Mouse (Mus musculus) c-Kit-negative CD71-positive TER-119-positive erythroid progenitor cells, embryonic 14.5 days (primary cell): ENCODE data around the gene Ptprg.
"Not testable (repeated sequence)": the region's sequence is repeated elsewhere in the genome, so short reads cannot be mapped to it uniquely, and the experiment has no call there.

Experiments used
- DNase-seq: peaks from one replicate; pipeline ENCODE4 v3.0.0-alpha.2; 2013; ENCODE audit warnings: low read depth, low spot score

Ptprg gene

DNA sequence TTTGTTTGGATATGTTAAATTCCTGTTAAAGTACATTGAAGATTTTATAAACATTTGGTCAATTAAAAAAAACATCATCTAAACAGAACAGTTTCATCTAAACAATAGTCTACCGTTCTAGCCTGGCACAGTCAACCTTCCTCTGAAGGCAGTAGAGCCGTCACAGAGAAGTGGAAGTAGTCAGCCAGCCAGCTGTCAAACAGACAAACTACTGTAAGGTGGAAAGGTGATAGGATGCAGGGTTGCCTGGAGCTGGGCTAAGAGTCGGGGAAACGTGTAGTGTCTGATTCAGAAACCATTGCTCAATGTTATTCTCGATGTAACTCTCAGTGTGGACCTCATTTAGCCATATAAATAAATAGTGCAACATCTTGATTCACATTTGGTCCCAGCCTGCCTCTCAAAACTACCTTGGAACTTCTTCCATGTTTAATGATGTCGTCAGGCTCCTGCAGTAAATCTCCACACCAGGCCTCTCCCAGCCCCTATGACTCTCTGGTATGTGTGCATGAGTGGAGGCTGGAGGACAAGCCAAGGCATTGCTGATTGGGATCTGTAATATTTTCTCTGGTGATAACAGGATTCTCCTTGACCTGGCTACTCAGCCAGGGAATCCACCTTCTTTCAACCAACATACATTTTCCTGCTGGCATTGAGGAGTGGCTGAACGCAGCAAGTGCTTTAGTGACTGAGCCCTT, 178.0 kb downstream of the Ptprg start:
- no peak for DNase-seq

DNA sequence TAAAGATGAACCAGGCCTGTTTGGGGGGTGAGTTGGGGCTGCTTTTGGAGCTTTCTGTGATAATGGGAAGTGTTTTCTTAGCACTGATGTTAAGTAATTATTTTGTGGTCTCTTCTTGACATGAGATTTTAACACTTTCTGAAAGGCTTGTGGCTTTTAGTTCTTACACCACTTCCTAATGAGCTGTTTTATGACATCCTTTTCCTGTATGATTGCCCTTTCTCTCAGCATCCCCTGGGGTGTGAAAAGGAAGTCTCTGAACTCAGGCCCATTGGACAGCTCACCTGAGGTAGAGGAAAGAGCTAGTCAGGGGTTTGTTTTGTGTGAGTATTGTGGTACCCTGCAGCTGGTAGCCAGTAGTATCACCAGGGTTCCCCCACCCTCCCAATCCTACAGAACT, 179.0 kb downstream of the Ptprg start:
- no peak for DNase-seq

DNA sequence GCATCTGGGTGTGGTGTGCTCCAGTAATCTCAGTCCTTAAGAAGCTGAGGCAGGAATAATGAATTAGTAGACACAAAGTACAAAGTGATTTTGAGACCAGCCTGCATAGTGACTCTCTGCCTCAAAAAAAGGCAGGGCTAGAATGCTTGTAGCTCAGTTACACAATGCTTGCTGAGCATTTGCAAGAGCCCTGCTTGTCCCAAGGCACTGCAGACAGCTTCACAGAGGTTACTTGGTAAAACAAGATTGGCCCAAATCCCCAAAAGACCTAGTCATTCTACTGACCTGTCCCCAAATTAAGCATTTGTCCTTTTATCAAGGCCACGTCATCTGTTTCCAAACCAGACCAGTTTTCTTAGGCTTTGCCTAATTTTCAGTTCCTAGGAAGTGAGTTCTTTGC, 190.4 kb downstream of the Ptprg start:
- no peak for DNase-seq

- DNase-seq, result no peak
These were observed 199.3 kb downstream of the Ptprg start for GRCm38 (mm10) chr14:11752678-11753077.

- no peak for DNase-seq
These were observed 201.3 kb downstream of the Ptprg start for GRCm38 (mm10) chr14:11754656-11755055.

- no peak for DNase-seq
These were observed 204.9 kb downstream of the Ptprg start for GRCm38 (mm10) chr14:11758185-11758584.

- DNase-seq, result no peak
These were observed 206.0 kb downstream of the Ptprg start for GRCm38 (mm10) chr14:11759356-11759755.

GRCm38 (mm10) chr14:11762995-11763394, 209.7 kb downstream of the Ptprg start:
- no peak for DNase-seq

GRCm38 (mm10) chr14:11772736-11773135, 219.4 kb downstream of the Ptprg start:
- DNase-seq, result no peak

GRCm38 (mm10) chr14:11774476-11775037, 221.2 kb downstream of the Ptprg start:
- no peak for DNase-seq

DNA sequence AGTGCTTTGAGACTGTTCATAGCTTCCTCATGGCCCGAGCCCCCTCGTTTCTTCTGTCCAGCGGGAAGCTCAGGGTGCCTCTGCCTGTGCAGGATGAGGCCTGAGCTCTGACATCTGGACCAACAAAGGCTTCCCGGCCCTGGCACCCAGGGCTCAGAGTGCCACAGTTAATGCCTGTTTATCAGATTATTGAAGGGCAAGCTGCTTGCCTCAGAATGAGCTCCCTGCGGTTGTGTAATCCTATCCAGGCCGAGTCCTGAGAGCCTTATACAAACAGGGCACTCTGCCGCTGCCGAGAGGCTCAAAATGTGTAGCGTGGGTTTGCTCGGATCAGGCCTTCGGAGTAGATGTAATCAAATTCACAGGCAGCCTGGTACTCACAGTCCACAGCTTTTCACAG, 221.9 kb downstream of the Ptprg start:
- no peak for DNase-seq

GRCm38 (mm10) chr14:11775951-11776495, 222.7 kb downstream of the Ptprg start:
- DNase-seq, result no peak

DNA sequence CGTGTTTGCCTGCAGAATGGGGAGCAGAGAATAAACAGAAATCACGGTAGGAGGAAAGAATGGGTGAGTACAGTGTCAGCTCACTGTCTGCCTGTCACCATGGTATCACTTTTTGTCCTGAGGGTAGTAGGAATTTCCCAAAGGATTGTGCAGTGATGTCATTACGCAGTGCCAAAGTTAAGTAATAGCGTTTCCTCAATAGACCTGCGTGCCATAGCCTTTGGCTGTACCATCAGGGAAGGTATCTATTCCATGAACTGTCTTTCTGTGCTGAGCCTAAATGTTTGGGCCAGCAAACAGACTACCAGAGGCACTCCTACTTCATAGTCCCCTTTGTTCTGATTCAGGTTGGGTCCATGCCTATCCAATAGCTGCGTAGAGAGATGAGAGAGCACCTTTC, 223.2 kb downstream of the Ptprg start:
- no peak for DNase-seq

DNA sequence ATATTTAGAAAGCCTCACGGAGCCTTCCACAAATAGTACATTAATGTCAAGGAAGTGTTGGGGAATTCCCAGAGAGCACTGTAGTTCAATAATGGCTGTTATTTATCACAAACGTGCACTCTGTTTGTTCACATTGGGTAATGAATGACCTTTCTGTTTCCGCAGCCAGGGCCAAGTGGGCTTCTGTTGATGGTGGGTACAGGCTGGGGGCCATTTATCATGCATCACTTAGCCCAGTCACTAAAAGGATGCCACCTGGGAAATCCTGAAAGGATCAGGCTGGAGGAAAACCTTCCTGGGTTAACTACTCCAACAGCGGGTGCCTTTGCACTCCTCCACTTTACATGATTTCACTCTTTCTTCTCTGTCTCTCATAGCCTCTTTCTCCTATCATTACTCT, 237.9 kb downstream of the Ptprg start:
- no peak for DNase-seq

DNA sequence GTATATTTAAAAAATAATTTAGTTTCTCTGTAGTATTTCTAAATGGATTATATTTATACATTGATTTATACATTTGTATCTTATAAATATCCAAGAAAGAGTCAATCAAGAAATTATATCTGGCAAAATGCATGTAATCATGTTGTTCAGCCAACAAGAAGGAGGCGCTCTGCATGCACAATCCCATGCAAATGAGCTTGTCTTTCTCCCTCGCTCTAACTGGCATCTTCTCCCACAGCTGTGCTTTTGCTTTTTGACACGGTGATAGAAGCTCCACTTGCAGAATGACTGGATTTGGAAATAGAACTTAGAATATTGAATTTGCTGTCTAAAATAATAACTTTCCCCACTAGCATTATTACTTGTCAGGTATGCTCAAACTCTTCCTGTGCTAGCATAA, 240.5 kb downstream of the Ptprg start:
- no peak for DNase-seq

- no peak for DNase-seq
These were observed 249.2 kb downstream of the Ptprg start for GRCm38 (mm10) chr14:11802355-11803035.

DNA sequence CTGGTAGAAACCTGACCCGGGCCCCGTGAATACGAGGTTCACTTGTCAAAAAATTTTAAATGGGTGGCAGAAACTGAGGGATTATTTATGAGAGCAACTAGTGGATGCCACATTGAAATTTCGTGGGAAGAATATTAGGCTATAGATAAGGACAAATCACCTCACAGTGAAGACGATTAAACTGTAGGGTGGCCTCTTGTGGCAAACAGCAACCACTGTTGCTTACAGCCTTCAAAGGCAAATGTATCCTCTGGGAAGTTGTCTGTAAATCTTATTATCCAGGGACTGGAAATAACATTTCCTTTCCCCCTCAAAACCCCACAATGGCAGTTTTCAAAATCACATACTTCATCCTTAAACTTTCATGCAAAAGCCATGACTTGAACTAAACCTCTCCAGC, 253.3 kb downstream of the Ptprg start:
- DNase-seq, result no peak

DNA sequence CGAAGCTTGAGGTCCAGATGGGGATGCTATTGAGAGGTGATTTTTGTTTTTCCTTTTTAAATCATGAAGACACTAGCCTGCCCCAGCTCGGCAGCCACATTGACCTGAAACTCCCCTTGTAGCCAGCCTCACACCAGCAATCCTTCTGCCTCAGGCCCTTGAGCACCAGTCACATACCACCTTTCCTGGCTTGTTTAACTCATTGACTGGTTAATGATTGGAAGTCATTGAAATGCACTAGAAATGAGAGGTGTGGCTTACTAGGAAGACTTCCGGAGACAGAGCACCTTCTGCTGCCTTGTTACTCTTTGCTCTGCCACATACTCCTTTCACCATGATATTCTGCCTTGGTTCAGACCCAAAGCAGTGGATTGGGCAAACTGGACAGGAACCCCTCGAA, 254.1 kb downstream of the Ptprg start:
- DNase-seq, result no peak

- no peak for DNase-seq
These were observed 257.9 kb downstream of the Ptprg start for GRCm38 (mm10) chr14:11811142-11811761.

DNA sequence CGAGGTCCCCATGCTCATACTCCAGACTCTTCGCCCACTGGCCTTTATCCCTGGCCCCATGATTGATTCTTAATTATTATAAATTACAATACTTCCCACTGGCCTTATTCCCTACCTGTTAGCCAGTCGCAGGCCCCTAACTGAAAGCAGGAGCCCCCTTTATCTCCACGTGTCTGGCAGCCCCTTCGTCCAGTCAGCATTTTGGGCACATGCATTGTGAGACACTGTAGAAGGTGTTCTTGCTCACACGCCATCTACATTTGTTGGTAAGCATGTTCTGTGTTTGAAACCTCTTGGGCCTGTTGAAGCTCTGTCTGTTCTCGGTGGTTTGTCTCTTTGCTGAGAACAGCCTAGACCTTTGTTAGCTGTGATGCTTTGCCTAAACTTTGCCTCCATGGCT, 259.0 kb downstream of the Ptprg start:
- no peak for DNase-seq

DNA sequence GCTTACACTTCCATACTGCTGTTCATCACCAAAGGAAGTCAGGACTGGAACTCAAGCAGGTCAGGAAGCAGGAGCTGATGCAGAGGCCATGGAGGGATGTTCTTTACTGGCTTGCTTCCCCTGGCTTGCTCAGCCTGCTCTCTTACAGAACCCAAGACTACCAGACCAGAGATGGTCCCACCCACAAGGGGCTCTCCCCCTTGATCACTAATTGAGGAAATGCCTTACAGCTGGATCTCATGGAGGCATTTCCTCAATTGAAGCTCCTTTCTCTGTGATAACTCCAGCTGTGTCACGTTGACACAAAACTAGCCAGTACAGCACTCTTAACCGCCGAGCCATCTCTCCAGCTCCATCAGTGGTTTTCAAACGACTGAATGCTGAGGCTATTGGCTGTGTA, 261.5 kb downstream of the Ptprg start:
- not testable (repeated sequence) for DNase-seq

DNA sequence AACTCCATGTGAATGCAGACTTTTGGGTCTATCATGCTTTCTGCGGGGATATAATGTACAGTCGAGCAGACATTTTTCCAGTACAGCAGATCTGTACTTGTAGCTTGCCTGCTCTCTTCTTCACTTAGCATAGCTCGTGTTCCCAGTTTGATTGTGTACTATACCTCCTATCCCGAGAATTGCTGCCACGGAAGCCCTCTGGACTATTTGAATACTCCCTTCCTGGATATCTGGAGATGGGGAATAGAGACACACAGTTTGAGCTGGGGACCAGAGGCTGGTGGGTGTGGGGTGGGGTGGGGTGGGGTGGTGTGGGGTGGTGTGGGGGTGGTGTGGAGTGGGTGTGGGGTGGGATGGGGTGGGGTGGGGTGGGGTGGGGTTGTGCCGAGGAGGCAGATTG, 263.9 kb downstream of the Ptprg start:
- no peak for DNase-seq
